Mouse (Mus musculus): ENCODE measurements around the gene Efr3b. TPM values are rescaled to one million over a fixed set of nuclear protein-coding genes. Genes with fewer than 3 reads are reported as not detected.
A peak's percentile ranks its signal among the peaks of the same experiment; 100 is the strongest.

Efr3b gene
- polyA plus RNA-seq (2014; fragmentation: Nextera tagmentation; extraction: Ambion mirVana), result 33.6 and 41.4 TPM in 2 replicates

DNA sequence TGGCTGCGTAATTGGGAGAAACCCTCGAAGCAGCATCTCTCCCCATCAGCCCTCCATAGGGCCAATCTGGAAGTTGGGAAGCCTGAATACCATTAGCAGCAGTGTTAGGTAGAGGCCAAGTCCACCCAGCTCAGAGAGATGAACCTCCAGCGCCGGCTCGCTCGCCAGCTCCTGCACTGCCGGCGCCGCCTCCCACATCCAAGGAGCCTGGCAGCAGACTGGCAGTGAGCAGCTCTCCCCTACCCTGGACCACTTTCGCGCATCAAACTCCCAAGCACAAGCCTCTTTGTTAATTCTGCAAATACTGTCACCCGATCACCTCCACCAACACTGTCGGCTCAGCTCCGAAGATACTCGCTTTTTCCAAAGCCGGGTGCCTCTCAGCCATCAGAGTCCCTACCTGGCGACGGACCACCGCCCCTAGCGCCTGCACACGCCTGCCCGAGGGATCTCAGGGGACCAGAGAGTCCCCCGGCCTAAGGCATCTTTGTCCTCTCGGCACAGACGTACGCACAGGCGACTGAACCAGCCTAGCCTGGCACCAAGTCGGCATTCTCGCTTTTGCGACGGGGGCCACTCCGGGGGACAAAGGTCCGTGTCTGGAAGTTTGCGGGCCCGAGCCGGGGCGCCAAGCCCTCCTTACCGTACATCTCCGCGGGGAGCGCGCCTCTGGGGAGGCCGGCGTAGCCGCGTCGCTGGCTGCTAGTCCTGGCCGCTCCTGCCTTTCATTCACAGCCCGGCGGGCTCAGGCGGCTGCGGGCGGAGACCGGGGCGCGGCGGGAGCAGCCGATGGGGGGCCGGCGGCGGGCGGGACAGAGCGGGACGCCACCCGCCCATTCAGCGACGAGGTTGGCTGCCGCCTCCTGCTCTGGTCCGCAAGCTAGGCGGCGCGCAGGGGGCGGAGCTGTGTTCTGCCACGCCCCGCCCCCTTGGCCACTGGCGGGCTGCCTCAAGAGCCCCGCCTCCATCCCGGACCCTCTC is at the start of gene Efr3b:
Gene Efr3b (minus strand): TSS at position 855 of the 981 bp plus-strand sequence.
- under 1% methylated on average over 78 of the region's 78 CpGs for WGBS
- H3K27ac ChIP-seq (replicated peaks; ENCODE audit: low read depth, low read length), result peak within 1 kb of the TSS; percentile 86
- peak within 1 kb of the TSS; percentile 62 for H3K4me2 ChIP-seq (ENCODE audit: low read length)
- no peaks in the 10 kb centered on the region for H3K27me3 ChIP-seq (ENCODE audit: control insufficient read depth, insufficient read depth, low read length)
- ATAC-seq (ENCODE audit: low FRiP score, low TSS enrichment), result peak; percentile 93
- peaks cover 22% of the 10 kb centered on the region for H3K4me1 ChIP-seq (ENCODE audit: control insufficient read depth, insufficient read depth, low read length)
- DNase-seq, result peak; percentile 96
- peak within 1 kb of the TSS; percentile 93 for H3K9ac ChIP-seq (replicated peaks; ENCODE audit: low read length)
- no peaks in the 10 kb centered on the region for H3K9me3 ChIP-seq (ENCODE audit: control insufficient read depth, low read length)
- no peaks in the 10 kb centered on the region for H3K36me3 ChIP-seq (ENCODE audit: control insufficient read depth, insufficient read depth, low read length)
- peak within 1 kb of the TSS; percentile 97 for H3K4me3 ChIP-seq (replicated peaks; ENCODE audit: low read depth, low read length)

- H3K9me3 ChIP-seq (ENCODE audit: control insufficient read depth, low read length), result no peaks in the 10 kb centered on the region
- peaks cover 25% of the 10 kb centered on the region for H3K36me3 ChIP-seq (ENCODE audit: control insufficient read depth, insufficient read depth, low read length)
- peak overlapping the region; percentile 71 for H3K4me2 ChIP-seq (ENCODE audit: low read length)
- no peak overlapping the region for H3K27ac ChIP-seq (replicated peaks; ENCODE audit: low read depth, low read length)
- H3K4me1 ChIP-seq (ENCODE audit: control insufficient read depth, insufficient read depth, low read length), result peaks cover 11% of the 10 kb centered on the region; the same call in 1 of the 2 replicates
- H3K27me3 ChIP-seq (ENCODE audit: control insufficient read depth, insufficient read depth, low read length), result no peaks in the 10 kb centered on the region
- H3K9ac ChIP-seq (replicated peaks; ENCODE audit: low read length), result no peak overlapping the region
- H3K4me3 ChIP-seq (replicated peaks; ENCODE audit: low read depth, low read length), result no peak overlapping the region
- 71% methylated on average over 8 of the region's 8 CpGs for WGBS
- ATAC-seq (ENCODE audit: low FRiP score, low TSS enrichment) (no peak), DNase-seq (no peak)
Observed at GRCm38 (mm10) chr12:4083441-4083840, 44.7 kb upstream of the Efr3b start.

GRCm38 (mm10) chr12:4082132-4083001 is 43.7 kb upstream of the Efr3b start, which contains the start of gene Dnajc27:
TSS of gene Dnajc27 (plus strand) at chr12:4082583.
- peak; percentile 97 for ATAC-seq (ENCODE audit: low FRiP score, low TSS enrichment)
- H3K27me3 ChIP-seq (ENCODE audit: control insufficient read depth, insufficient read depth, low read length), result no peaks in the 10 kb centered on the region
- peaks cover 15% of the 10 kb centered on the region for H3K36me3 ChIP-seq (ENCODE audit: control insufficient read depth, insufficient read depth, low read length)
- WGBS, result 4% methylated on average over 59 of the region's 59 CpGs
- H3K4me2 ChIP-seq (ENCODE audit: low read length), result peak within 1 kb of the TSS; percentile 71
- peak within 1 kb of the TSS; percentile 98 for H3K27ac ChIP-seq (replicated peaks; ENCODE audit: low read depth, low read length)
- peak; percentile 97 for DNase-seq
- peak within 1 kb of the TSS; percentile 79 for H3K9ac ChIP-seq (replicated peaks; ENCODE audit: low read length)
- H3K4me1 ChIP-seq (ENCODE audit: control insufficient read depth, insufficient read depth, low read length), result peaks cover 11% of the 10 kb centered on the region; the same call in 1 of the 2 replicates
- no peaks in the 10 kb centered on the region for H3K9me3 ChIP-seq (ENCODE audit: control insufficient read depth, low read length)
- peak within 1 kb of the TSS; percentile 59 for H3K4me3 ChIP-seq (replicated peaks; ENCODE audit: low read depth, low read length)

- WGBS, result 0% methylated on average over 2 of the region's 2 CpGs
- Histone ChIP-seq H3K4me3 (replicated peaks; ENCODE audit: low read depth, low read length) (no peak overlapping the region), H3K27me3 (ENCODE audit: control insufficient read depth, insufficient read depth, low read length) (no peaks in the 10 kb centered on the region), H3K9ac (replicated peaks; ENCODE audit: low read length) (no peak overlapping the region), H3K9me3 (ENCODE audit: control insufficient read depth, low read length) (no peaks in the 10 kb centered on the region), H3K4me1 (ENCODE audit: control insufficient read depth, insufficient read depth, low read length) (peaks cover 11% of the 10 kb centered on the region; the same call in 1 of the 2 replicates), H3K4me2 (ENCODE audit: low read length) (no peak overlapping the region), H3K36me3 (ENCODE audit: control insufficient read depth, insufficient read depth, low read length) (no peaks in the 10 kb centered on the region), H3K27ac (replicated peaks; ENCODE audit: low read depth, low read length) (no peak overlapping the region)
- DNase-seq, result peak; percentile 90
- ATAC-seq (ENCODE audit: low FRiP score, low TSS enrichment), result no peak
Observed at GRCm38 (mm10) chr12:4080311-4080710, 41.6 kb upstream of the Efr3b start.

GRCm38 (mm10) chr12:4078069-4078468 is 39.4 kb upstream of the Efr3b start:
- Histone ChIP-seq H3K4me1 (ENCODE audit: control insufficient read depth, insufficient read depth, low read length) (0 out of 2 replicates have a peak, but pooled peaks cover 1% of the 10 kb centered on the region), H3K27me3 (ENCODE audit: control insufficient read depth, insufficient read depth, low read length) (no peaks in the 10 kb centered on the region), H3K27ac (replicated peaks; ENCODE audit: low read depth, low read length) (no peak overlapping the region), H3K4me3 (replicated peaks; ENCODE audit: low read depth, low read length) (no peak overlapping the region), H3K9ac (replicated peaks; ENCODE audit: low read length) (no peak overlapping the region), H3K36me3 (ENCODE audit: control insufficient read depth, insufficient read depth, low read length) (no peaks in the 10 kb centered on the region), H3K4me2 (ENCODE audit: low read length) (no peak overlapping the region), H3K9me3 (ENCODE audit: control insufficient read depth, low read length) (no peaks in the 10 kb centered on the region)
- ATAC-seq (ENCODE audit: low FRiP score, low TSS enrichment) (no peak), DNase-seq (no peak)
- WGBS, result 75% methylated on average over 1 of the region's 1 CpGs

DNA sequence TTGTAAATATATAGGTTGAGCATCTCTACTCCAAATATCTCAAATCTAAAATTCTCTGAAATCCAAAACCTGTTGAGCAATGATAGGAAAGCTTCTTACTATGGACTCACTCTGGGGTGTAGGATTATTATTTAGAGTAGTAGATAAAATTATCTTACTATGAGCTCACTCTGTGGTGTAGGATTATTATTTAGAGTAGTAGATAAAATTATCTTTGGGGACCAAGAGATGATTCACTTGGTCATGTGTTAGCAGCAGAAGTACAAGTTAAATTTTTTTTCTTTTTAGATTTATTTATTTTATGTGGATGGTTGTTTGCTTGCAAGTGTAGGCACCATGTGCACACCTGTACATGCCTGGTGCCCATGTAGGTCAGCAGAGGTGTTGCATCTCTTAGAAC is 37.7 kb upstream of the Efr3b start:
- Histone ChIP-seq H3K4me3 (replicated peaks; ENCODE audit: low read depth, low read length) (no peak overlapping the region), H3K27me3 (ENCODE audit: control insufficient read depth, insufficient read depth, low read length) (no peaks in the 10 kb centered on the region), H3K4me2 (ENCODE audit: low read length) (no peak overlapping the region), H3K9me3 (ENCODE audit: control insufficient read depth, low read length) (no peaks in the 10 kb centered on the region), H3K9ac (replicated peaks; ENCODE audit: low read length) (no peak overlapping the region), H3K36me3 (ENCODE audit: control insufficient read depth, insufficient read depth, low read length) (no peaks in the 10 kb centered on the region), H3K4me1 (ENCODE audit: control insufficient read depth, insufficient read depth, low read length) (no peaks in the 10 kb centered on the region), H3K27ac (replicated peaks; ENCODE audit: low read depth, low read length) (no peak overlapping the region)
- DNase-seq (no peak), ATAC-seq (ENCODE audit: low FRiP score, low TSS enrichment) (no peak)

- H3K9me3 ChIP-seq (ENCODE audit: control insufficient read depth, low read length), result no peaks in the 10 kb centered on the region
- 56% methylated on average over 8 of the region's 8 CpGs for whole genome bisulfite sequencing
- H3K27ac ChIP-seq (replicated peaks; ENCODE audit: low read depth, low read length), result no peak overlapping the region
- ATAC-seq (ENCODE audit: low FRiP score, low TSS enrichment), result no peak
- H3K36me3 ChIP-seq (ENCODE audit: control insufficient read depth, insufficient read depth, low read length), result no peaks in the 10 kb centered on the region
- H3K4me2 ChIP-seq (ENCODE audit: low read length), result no peak overlapping the region
- H3K4me1 ChIP-seq (ENCODE audit: control insufficient read depth, insufficient read depth, low read length), result no peaks in the 10 kb centered on the region
- H3K9ac ChIP-seq (replicated peaks; ENCODE audit: low read length), result no peak overlapping the region
- no peak overlapping the region for H3K4me3 ChIP-seq (replicated peaks; ENCODE audit: low read depth, low read length)
- DNase-seq, result no peak
- H3K27me3 ChIP-seq (ENCODE audit: control insufficient read depth, insufficient read depth, low read length), result no peaks in the 10 kb centered on the region
Observed at GRCm38 (mm10) chr12:4075407-4075806, 36.7 kb upstream of the Efr3b start.

DNA sequence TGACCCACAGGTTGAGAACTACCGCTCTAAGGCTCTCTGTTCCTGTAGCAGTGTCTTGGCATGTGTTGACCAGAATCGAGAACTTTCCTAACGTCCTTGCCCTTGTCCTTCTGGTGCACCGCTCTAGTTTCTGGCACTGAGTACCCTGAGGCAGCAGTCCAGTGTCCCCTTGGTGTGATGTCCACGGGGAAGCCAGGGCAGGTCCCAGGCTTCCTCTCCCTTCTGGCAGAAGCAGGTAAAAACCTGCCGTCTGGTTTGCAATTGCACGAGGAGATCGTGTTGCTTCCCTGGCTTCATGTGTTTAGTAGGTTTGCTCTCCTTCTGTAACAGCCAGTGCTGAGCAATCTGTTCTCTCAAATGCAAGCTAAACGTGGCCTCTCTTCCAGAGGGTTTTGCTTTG is 33.0 kb upstream of the Efr3b start:
- no peak for ATAC-seq (ENCODE audit: low FRiP score, low TSS enrichment)
- no peak for DNase-seq
- Histone ChIP-seq H3K9ac (replicated peaks; ENCODE audit: low read length) (no peak overlapping the region), H3K27ac (replicated peaks; ENCODE audit: low read depth, low read length) (no peak overlapping the region), H3K4me3 (replicated peaks; ENCODE audit: low read depth, low read length) (no peak overlapping the region), H3K9me3 (ENCODE audit: control insufficient read depth, low read length) (no peaks in the 10 kb centered on the region), H3K36me3 (ENCODE audit: control insufficient read depth, insufficient read depth, low read length) (no peaks in the 10 kb centered on the region), H3K4me1 (ENCODE audit: control insufficient read depth, insufficient read depth, low read length) (no peaks in the 10 kb centered on the region), H3K4me2 (ENCODE audit: low read length) (no peak overlapping the region), H3K27me3 (ENCODE audit: control insufficient read depth, insufficient read depth, low read length) (no peaks in the 10 kb centered on the region)
- WGBS, result 86% methylated on average over 9 of the region's 9 CpGs
